9 mouse cellular contexts compared by ENCODE assay signal in the genomic region with DNA sequence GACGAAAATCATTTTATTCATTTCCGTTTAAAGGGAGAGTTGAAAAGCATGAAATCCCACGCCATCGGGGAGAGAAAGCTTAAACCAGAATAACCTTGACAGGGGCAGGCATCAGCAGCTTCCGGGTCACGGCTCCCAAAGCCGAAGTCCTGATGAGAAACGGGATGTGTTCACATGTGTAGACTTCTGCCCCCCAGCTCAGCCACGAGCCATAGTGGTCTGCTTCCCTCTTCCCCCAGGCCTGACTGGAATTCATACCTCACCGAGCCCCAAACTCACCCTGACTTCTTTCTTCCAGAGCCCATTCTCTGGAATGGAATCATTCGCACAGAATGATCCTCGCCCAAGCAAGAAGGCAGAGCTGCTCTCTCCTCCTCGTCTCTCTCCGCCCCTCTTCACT.
DNase-seq lines count a peak whose midpoint lies in the region; ATAC-seq lines count a peak whose summit lies in the region.
"Had no signal": no experiment of that assay in that cellular context is flagged by ENCODE, and none has a peak within 500 bp of the region (broad histone marks: within the 10 kb centered on the region; RNA-seq: fewer than 3 reads in every experiment).

No protein-coding gene starts in this region.

- H3K4me1 ChIP-seq in heart, embryonic 13.5 days = peaks cover 20% of the 10 kb centered on the region
- peaks cover 8% of the 10 kb centered on the region for H3K4me1 ChIP-seq in embryonic facial prominence, embryonic 13.5 days
- peaks cover 11% of the 10 kb centered on the region for H3K4me1 ChIP-seq in hindbrain, embryonic 14.5 days (replicated peaks; ENCODE audit: control insufficient read depth, insufficient read depth, low read length)
- peaks cover 28% of the 10 kb centered on the region for H3K4me1 ChIP-seq in midbrain, embryonic 10.5 days

- peak overlapping the region; percentile 68 for H3K4me2 ChIP-seq in heart, embryonic 13.5 days
- peak overlapping the region; percentile 56 for H3K4me2 ChIP-seq in embryonic facial prominence, embryonic 13.5 days
- peak overlapping the region; percentile 46 for H3K4me2 ChIP-seq in hindbrain, embryonic 14.5 days (replicated peaks)

- ATAC-seq in heart, embryonic 13.5 days (ENCODE audit: extremely low read depth, insufficient number of reproducible peaks, low FRiP score, low TSS enrichment) = no peak
- no peak for ATAC-seq in embryonic facial prominence, embryonic 13.5 days (ENCODE audit: insufficient number of reproducible peaks, insufficient read depth, low FRiP score, low TSS enrichment, low read depth)
- no peak for ATAC-seq in hindbrain, embryonic 14.5 days (ENCODE audit: low FRiP score)
- ATAC-seq in activated CD4-positive, CD25-positive, alpha-beta regulatory T cell, adult 4 months = no peak

- WGBS in heart, embryonic 13.5 days = 22% methylated on average over 14 of the region's 14 CpGs
- 10% methylated on average over 14 of the region's 14 CpGs for WGBS in embryonic facial prominence, embryonic 13.5 days
- WGBS in hindbrain, embryonic 14.5 days = 13% methylated on average over 14 of the region's 14 CpGs
- WGBS in midbrain, embryonic 10.5 days = 18% methylated on average over 14 of the region's 14 CpGs

- no peaks in the 10 kb centered on the region for H3K36me3 ChIP-seq in heart, embryonic 13.5 days
- no peaks in the 10 kb centered on the region for H3K36me3 ChIP-seq in embryonic facial prominence, embryonic 13.5 days
- H3K36me3 ChIP-seq in hindbrain, embryonic 14.5 days (replicated peaks; ENCODE audit: control insufficient read depth, insufficient read depth) = no peaks in the 10 kb centered on the region
- no peaks in the 10 kb centered on the region for H3K36me3 ChIP-seq in midbrain, embryonic 10.5 days

- no peaks in the 10 kb centered on the region for H3K9me3 ChIP-seq in heart, embryonic 13.5 days
- no peaks in the 10 kb centered on the region for H3K9me3 ChIP-seq in embryonic facial prominence, embryonic 13.5 days
- no peaks in the 10 kb centered on the region for H3K9me3 ChIP-seq in hindbrain, embryonic 14.5 days (ENCODE audit: control insufficient read depth, low read length)
- H3K9me3 ChIP-seq in midbrain, embryonic 10.5 days (replicated peaks) = no peaks in the 10 kb centered on the region

- DNase-seq in heart, adult 9 months (ENCODE audit: low spot score in 2 of 2) = no peak
- no peak for DNase-seq in hindbrain, embryonic 14.5 days (ENCODE audit: low spot score)
- DNase-seq in midbrain, embryonic 10.5 days (ENCODE audit: low spot score) = no peak
- DNase-seq in frontal cortex, postnatal 14 days (ENCODE audit: low spot score in 2 of 2) = no peak
- DNase-seq in c-Kit-positive CD71-positive TER-119-positive erythroid progenitor cells, embryonic 14.5 days (ENCODE audit: low spot score) = no peak
- DNase-seq: kidney, postnatal 25 days had no signal

- H3K27ac ChIP-seq in heart, embryonic 13.5 days (replicated peaks) = no peak overlapping the region
- no peak overlapping the region for H3K27ac ChIP-seq in embryonic facial prominence, embryonic 13.5 days
- no peak overlapping the region for H3K27ac ChIP-seq in hindbrain, embryonic 14.5 days
- H3K27ac ChIP-seq in midbrain, embryonic 10.5 days (replicated peaks) = no peak overlapping the region

- H3K4me3 ChIP-seq in heart, embryonic 13.5 days = peak overlapping the region; percentile 41
- peak overlapping the region; percentile 26 for H3K4me3 ChIP-seq in embryonic facial prominence, embryonic 13.5 days
- H3K4me3 ChIP-seq in hindbrain, embryonic 14.5 days (replicated peaks; ENCODE audit: low read length) = peak overlapping the region; percentile 8
- peak overlapping the region; percentile 46 for H3K4me3 ChIP-seq in midbrain, embryonic 10.5 days

- peak overlapping the region; percentile 61 for H3K9ac ChIP-seq in heart, embryonic 13.5 days
- no peak overlapping the region for H3K9ac ChIP-seq in embryonic facial prominence, embryonic 13.5 days
- H3K9ac ChIP-seq in hindbrain, embryonic 14.5 days = peak overlapping the region; percentile 51

- no peaks in the 10 kb centered on the region for H3K27me3 ChIP-seq in heart, embryonic 13.5 days (replicated peaks)
- peaks cover 17% of the 10 kb centered on the region for H3K27me3 ChIP-seq in embryonic facial prominence, embryonic 13.5 days
- H3K27me3 ChIP-seq in hindbrain, embryonic 14.5 days (ENCODE audit: control insufficient read depth, insufficient read depth, low read length) = no peaks in the 10 kb centered on the region
- peaks cover 38% of the 10 kb centered on the region for H3K27me3 ChIP-seq in midbrain, embryonic 10.5 days (ENCODE audit: low read depth, poor library complexity, severe bottlenecking)
